Mouse (Mus musculus): ENCODE measurements at regions not wholly inside any gene's neighbourhood (a gene's known extent, or its start where the extent isn't known, plus 50 kb on each side); places are given as distances from the start of the nearest gene placed in this dataset.
"Not testable (repeated sequence)": the region's sequence is repeated elsewhere in the genome, so short reads cannot be mapped to it uniquely, and the experiment has no call there.

DNA sequence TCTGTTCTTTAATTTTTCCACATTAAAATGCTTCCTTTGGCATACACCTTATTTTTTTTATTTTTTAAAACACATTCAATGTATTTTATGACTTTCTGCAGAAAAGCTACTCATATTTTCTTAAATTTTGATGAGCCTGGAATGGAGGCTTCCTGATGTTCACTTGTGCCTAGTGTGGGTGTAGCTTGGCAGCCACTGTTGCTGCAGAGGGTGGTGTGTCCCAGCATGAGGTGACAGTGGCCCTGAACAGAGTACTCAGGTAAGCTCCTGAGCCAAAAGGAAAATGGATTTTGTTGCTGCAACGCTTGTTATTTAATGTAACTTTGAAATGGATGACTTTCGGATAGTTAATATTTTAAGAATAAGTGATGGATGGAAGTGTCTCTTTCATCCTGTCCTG lies 170.6 kb downstream of the Eipr1 start:
- DNase-seq (ENCODE audit: inconsistent ontology term): no peak

DNA sequence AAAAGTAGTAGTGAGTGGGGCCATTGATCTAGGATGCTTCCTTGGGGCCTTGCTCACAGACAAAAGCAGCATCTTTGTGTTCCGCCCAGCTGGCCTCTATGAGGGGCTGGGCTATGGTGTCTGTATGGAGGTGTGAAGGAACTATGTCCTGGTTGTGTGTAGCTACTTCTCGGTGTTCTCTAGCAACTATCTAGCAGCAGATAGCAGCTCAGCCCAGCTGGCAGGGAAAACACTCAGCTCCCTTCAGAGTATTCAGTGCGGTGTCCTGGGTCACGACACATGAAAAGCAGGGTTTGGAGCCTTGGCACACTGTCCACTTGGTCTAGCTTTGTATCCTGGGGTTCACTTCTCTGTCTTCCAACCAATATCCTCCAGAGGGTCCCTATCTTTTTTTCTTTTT lies 173.6 kb downstream of the Eipr1 start:
- DNase-seq (ENCODE audit: inconsistent ontology term): no peak

GRCm38 (mm10) chr12:28939936-28940335 lies 188.3 kb downstream of the Eipr1 start:
- no peak for DNase-seq (ENCODE audit: inconsistent ontology term)

DNA sequence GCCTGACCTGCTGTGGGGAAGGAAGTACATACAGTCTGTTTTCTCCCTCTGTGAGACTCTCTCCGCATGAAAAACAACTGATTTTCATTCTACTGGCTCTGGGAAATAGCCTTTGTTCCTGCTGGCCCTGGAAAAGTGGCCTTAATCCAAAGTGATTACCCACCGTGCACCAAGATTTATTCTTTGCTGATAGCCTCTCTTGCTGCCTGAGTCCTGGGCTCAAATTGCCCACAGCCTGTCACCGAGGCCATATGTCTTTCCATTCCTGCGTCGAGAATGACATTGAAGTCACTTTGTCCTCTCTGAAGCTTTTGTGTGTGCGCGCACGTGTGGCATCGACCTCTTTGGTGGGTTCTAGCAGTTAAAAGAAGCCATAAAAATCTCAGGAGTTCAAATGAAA lies 197.3 kb downstream of the Eipr1 start:
- DNase-seq (ENCODE audit: inconsistent ontology term): no peak

DNA sequence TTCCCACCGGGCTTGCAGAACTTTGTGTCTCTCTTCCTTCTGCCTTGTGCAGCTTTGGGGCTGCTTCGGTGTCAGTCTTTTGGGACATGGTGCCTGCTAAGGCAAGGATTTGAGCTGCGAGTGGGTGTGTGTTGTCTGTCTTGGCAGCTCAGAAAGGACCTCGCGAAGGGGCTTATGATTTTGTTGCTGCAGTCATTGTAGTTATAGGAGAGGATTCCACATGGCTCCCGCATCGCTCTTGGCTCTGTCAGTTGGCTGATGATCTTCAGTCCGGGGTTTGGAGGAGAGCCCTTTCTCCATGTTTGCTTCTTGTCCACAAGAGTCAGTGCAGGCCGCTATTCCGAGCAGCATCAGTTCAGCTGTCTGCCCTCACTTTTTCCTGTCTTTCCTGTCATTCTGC lies 197.7 kb downstream of the Eipr1 start:
- DNase-seq (ENCODE audit: inconsistent ontology term): no peak

- DNase-seq (ENCODE audit: inconsistent ontology term): no peak
Observed at GRCm38 (mm10) chr12:28957155-28957554, 205.6 kb downstream of the Eipr1 start.

- peak; percentile 75 for DNase-seq (ENCODE audit: inconsistent ontology term)
Observed at GRCm38 (mm10) chr12:28958661-28959060, 207.1 kb downstream of the Eipr1 start.

- no peak for DNase-seq (ENCODE audit: inconsistent ontology term)
Observed at GRCm38 (mm10) chr12:28969671-28970379, 218.2 kb downstream of the Eipr1 start.

DNA sequence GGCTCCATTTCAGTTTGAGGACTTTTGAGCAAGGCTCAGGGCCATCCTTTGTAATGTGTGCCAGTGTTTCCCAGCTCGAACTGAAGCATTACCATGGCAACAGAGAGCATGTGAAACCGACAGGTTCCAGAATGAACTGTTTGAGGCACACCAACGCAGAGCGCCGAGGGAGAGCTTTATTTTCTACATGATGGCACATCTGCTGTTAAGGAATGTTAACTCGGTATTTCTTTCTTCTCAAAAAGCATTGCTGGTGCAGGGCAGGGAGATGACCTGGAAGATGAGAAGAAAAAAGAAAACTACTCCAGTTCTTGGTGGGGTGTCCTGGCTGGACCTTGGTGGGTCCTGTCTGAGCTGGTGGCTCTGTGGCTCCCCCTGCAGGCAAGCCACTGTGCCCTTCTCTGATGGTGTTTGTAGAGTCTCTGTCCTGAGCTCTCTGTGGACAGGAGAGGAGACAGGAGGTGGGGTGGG lies 223.0 kb downstream of the Eipr1 start:
- DNase-seq (ENCODE audit: inconsistent ontology term): peak; percentile 68

DNA sequence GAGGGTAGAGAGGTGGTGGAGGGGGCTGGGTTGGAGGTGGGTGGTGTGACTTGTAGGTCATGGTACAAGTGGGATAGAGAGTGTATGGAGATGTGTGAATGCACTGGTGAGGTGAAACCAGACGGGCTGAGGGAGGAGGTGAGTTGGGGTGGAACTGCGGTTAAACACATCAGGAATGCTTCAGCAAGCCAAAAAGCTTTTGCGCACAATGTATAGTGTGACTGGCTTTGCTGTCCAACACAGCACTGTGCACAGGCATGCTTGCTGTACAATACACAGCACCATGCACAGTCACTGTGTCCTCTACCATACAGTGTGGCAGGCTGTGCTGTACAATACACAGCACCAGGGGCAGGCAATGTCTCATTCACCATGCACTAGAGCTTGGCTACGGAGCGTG lies 223.6 kb downstream of the Eipr1 start:
- DNase-seq (ENCODE audit: inconsistent ontology term): no peak

- no peak for DNase-seq (ENCODE audit: inconsistent ontology term)
Observed at GRCm38 (mm10) chr12:28979679-28980078, 228.1 kb downstream of the Eipr1 start.

- DNase-seq (ENCODE audit: inconsistent ontology term): no peak
Observed at GRCm38 (mm10) chr12:28986214-28986613, 234.6 kb downstream of the Eipr1 start.

GRCm38 (mm10) chr12:28997474-28998192 lies 246.0 kb downstream of the Eipr1 start:
- DNase-seq (ENCODE audit: inconsistent ontology term): no peak

DNA sequence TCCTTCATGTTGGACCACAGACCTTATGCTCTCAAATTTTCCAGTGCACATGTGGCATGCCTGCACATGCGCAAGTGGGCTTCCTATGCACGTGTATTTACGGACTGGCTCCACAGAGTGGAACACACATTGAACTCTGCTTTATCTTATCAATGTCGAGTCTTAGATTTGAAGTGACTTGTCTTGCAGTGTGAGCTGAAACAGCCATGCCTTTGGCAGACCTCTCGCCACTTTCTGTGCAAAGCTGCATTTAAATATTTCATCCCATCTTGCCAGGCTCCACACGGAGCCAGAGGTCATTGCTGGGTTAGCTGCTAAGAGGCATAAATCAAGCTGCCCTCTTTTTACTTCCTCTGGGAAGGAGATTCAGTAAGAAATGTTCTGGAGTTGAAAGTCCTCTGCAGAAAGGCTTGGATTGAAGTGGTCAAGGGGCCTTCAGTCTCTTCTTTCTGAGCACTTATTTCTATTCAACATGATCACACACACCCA lies 248.4 kb downstream of the Eipr1 start:
- DNase-seq (ENCODE audit: inconsistent ontology term): no peak

DNA sequence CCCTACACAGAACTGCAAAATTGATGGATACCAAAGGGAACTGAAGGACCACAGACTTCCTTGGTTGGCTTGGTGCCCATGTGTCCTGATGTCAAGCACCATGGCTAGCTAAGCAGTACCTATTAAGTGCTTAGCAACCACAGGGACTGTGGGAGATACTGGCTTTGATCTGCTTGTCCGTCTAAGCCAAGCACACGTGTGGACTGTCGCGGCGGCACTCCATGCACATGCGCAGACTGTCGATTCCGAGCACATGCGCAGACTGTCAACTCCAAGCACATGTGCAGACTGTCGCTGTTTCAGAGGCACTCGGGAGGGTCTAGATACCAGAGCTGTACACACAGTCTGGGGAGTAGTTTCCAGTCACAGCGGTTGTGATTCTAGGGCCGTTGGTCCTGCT lies 252.9 kb downstream of the Eipr1 start:
- no peak for DNase-seq (ENCODE audit: inconsistent ontology term)

DNA sequence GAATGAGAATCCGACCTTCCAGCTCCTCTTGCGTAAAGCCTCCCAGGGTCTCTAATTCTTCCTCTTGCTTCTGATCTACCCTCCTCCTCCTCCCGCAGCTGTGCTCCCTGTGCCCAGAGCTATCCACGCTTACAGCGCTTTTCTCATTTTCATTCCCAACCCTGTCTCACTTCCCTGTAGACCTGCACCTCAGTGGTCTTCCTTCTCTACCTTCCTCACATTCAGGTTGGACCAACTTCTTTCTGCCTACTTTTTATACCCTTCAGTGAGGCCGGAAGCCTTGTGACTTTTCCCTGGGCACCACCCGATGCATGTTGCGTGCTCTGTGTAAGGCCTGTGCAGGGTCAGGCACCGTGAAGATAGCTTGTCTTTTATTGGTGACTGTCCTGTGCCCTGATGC lies 263.0 kb downstream of the Eipr1 start:
- DNase-seq (ENCODE audit: inconsistent ontology term): no peak

GRCm38 (mm10) chr12:29015200-29015862 lies 263.7 kb downstream of the Eipr1 start:
- DNase-seq (ENCODE audit: inconsistent ontology term): peak; percentile 64

- peak; percentile 56 for DNase-seq (ENCODE audit: inconsistent ontology term)
Observed at GRCm38 (mm10) chr12:29021152-29021551, 269.5 kb downstream of the Eipr1 start.

DNA sequence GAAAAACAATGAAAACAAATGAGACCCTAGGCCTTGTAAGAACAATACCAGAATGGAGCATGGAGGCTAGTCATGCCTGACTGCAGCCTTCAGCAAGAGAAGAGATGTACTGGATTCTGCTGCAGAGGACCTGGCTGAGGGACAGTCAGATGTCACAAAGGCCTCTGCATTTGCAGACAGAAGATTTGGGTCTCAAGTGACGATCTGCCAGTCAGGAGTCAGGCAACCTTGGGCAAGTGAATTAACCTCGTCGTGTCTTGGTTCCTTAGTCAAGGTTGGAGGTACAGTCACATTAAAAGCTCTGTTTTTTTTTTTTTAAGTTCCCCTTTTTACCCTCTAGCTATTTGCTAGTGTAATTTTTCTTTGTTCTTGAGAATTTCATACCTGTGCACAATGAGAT lies 276.6 kb downstream of the Eipr1 start:
- DNase-seq (ENCODE audit: inconsistent ontology term): no peak

DNA sequence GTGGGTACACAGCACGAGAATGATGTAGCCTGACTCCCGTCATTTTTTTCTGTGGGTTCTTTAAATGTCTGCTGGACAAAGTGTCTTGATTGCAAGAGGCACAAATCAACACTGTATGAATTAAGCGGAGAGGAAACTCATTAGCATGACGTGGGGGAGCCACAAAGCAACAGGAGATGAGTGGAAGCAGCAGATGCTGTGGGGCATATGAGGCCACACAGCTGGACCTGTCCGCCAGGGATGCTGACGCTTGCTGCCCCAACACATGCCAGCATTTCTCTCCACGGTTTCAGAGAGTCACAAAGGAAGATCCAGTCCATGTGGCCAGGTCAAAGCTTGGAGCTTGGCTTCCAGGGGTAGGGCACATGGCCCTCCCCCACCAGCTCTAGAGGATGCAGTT lies 277.9 kb downstream of the Eipr1 start:
- DNase-seq (ENCODE audit: inconsistent ontology term): peak; percentile 36

DNA sequence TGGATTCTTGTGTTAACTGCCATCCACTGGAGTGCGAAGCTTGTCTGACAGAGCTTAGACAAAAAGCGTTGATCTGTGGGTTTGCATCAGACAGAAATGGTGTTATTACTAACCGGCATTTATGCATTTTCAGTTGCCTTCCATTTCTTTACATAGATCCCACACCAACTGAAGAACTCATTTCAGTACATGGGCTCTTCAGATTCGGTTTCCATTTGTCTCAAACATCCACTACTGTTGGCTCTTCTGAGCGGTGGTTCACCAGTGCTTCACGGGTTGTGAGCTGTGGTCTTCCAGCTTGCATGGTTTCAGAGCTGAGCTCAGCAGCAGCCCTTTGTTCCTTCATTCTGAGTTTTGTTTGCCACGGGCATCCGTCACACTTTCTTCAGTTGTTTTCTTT lies 294.4 kb downstream of the Eipr1 start:
- no peak for DNase-seq (ENCODE audit: inconsistent ontology term)

DNA sequence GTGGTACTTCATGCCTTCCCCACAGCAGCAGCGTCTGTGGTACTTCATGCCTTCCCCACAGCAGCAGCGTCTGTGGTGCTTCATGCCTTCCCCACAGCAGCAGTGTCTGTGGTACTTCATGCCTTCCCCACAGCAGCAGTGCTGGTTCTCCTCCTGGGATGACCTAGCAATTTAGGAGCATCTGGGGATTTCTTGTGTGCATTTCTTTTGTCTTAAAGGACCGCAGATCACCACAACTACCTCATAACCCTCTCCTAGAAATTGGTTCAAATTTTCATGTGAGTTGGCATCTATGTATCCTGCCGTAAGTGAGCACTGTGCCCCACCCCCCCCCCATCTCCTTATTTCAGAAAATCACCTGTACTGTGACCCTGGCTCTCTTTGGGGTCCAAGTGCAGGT lies 297.0 kb downstream of the Eipr1 start:
- not testable (repeated sequence) for DNase-seq (ENCODE audit: inconsistent ontology term)

- peak; percentile 92 for DNase-seq (ENCODE audit: inconsistent ontology term)
Observed at GRCm38 (mm10) chr12:29049105-29049511, 297.5 kb downstream of the Eipr1 start.

Measured in Muller cell, postnatal 12 days (primary cell).